Mouse (Mus musculus) induced T-regulatory cell, adult 2 months (primary cell): Measurements from ENCODE around the gene Cpeb3.
"Not testable (repeated sequence)": the region's sequence is repeated elsewhere in the genome, so short reads cannot be mapped to it uniquely, and the experiment has no call there.

ENCODE experiments used
- DNase-seq: peaks from one replicate; pipeline ENCODE4 v3.0.0-alpha.2; 2012; ENCODE audit warnings: low read depth

Cpeb3 gene

DNA sequence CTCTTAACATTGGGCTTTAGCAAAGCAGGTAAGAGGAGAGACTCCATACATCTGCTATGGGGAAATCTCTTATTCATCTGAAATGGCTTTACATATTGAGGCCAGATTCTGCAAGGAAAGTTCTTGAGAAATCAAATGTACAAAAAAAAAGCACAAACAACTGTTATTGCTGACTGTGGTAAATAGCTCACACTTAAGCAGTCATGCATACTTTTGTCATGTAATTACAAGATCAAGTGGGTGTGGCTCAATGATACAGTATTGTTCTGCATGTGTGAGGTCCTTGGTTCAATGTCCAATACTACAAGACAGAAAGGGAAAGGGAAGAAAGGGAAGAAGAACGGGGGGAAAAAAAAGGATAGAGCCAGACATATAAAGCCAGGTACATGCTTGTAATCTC, 62.6 kb downstream of the Cpeb3 start:
- DNase-seq: no peak

DNA sequence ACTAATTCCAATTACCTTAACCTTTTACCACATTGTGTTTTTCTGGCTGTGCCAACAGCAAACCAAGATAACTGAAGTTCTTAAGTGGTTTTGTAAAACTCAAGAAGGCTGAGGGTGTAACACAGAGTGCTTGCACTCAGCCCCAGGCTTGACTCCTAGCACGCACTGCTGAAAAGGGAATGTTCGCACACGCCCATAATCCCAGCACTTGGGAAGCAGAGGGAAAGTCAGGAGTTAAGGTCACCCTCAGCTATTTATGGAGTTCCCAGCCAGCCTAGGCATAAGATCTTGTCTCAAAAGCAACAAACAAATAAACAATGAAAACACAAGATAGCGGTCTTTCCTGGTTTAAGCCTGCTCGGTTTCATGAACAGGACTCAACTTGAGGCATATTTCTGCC, 63.0 kb downstream of the Cpeb3 start:
- DNase-seq: no peak

DNA sequence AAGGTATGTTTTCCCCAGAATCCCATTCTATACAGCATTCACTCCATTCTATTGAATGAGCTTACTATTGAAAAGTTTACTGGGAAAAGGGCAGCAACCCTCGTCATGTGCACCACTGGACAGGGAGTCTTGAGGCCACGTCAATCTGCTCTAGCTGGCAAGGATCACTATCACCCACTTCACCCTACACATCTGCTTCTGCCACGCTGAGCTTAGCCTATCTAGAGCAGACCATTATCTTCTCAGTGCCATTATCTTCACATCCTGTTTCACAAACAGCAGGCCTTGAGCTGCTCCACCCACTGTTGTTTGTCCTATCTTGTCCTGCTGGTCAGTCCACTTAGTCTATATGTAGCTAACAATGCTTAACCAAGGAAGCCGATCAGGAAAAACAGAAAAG, 66.8 kb downstream of the Cpeb3 start:
- no peak for DNase-seq

DNA sequence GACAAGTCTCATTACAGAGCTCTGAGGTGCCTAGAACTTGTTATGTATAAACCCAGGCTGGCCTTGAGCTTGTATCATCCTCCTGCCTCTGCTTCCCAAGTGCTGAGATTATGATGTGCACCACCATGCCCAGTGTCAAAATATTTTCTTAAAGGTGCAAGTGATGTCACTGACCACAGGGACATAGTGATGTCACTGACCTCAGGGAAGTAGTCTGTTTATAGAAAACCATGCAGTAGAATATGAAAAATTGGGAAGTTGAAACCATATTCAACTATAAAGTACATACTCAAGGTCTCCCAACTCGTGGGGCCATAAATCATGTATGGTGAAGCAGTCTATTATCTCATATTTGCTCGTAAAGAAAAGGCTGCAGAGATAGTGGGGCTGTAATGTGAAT, 71.3 kb downstream of the Cpeb3 start:
- no peak for DNase-seq

DNA sequence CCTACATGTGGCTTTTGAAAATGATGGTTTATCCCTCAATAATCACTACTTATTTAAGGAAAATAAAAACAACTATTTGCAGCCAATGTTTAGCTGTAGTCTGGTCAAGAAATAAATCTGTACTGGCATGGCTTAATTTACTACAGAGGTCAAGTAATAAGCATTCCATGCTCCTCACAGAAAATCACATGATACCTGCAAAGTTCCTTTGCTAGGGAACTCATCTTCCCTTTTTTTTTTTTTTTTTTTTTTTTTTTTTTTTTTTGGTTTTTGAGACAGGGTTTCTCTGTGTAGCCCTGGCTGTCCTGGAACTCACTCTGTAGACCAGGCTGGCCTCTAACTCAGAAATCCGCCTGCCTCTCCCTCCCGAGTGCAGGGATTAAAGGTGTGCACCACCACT, 72.9 kb downstream of the Cpeb3 start:
- not testable (repeated sequence) for DNase-seq

DNA sequence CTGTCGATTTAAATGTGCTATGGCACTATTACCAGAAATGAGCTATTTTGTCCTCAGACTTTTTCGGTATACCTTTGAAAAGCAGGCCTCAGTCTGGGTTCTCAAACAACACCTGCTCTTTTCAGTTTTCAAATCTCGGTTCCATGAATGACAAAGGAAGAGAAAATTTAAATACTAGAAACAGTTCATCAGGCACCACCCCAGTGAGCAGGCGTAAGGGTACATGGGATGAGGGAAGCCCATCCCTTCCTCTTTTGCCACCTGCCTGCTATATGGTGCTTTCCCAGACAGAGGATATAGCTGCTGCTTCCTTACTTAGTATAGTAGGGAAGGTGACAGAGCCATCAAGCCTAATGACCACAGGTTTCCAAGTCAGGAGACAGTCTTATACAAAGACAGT, 74.7 kb downstream of the Cpeb3 start:
- no peak for DNase-seq

DNA sequence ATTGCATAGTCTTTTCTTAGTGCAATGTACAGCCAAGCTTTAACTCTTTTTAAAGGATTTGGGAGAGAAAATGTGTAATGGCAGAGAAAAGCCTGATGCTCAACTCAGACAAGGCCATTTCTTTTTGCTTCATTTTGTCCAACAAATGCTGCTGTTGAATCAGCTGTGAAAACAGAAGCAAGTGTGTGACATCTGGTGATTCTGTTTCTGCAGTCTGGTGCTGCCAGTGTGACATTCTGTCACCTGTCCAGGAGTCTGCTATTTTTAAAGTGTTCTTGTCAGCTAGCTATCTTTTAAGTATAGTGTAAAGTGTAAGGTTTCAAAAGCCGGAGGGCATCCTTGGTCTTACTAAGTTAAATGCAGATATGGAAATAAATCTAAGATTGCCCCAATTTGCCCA, 76.7 kb downstream of the Cpeb3 start:
- DNase-seq: no peak

DNA sequence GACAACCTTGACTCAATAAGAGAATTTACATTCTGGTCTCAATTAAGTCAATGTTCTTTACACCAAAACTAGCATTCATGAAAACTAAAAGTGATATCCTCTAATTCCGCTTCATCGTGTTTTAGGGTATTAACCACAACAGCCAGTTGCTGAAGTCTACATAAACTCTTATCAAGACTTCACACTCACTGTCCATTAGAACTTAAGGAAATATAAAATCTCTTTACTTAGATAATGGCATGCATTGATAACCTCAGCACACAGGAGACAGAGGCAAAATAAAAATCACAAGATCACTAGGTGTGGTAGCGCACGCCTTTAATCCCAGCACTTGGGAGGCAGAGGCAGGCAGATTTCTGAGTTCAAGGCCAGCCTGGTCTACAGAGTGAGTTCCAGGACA, 79.9 kb downstream of the Cpeb3 start:
- DNase-seq: no peak

DNA sequence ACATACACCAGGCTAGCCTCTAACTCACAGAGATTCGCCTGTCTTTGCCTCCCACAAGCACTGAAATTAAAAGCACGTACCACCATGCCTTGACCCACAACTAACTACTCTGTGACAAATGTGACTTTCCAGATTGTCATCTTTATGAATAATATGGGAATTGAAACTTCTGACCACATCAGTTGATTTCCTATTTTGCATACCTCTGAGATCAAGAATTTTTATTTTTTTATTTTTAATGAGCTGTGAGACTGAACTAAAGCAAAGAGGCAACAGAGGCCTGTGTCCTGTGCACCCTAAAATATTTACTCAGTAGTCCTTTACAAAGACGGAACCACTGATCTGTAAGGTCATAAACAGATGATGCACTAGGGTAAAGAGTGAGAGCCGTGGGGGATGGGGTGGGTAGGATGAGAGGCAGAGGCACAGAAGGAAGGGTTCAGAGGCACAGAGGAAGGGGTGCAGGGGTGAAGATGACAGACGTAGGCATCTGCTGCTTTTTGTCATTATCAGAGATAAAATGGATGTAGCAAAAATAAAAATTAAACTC, 81.3 kb downstream of the Cpeb3 start:
- no peak for DNase-seq

DNA sequence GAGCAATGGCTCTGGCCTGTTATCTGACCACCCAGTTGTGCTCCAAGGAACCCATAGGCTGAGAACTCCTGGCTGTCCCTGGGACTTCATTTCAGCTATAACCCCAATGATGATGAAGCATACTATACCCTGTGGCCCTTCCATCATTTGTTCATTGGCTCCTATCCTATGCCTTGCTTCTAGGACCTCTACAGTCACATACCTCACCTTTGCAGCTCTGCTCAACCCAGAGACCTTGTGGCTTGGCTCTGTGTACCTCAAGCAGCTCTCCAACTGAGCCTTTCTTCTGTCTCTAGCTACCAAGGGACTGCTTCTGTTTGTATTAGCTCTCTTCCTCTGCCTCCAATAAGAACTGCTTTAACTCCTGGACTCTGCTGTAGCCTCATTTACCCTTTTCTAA, 83.4 kb downstream of the Cpeb3 start:
- no peak for DNase-seq

DNA sequence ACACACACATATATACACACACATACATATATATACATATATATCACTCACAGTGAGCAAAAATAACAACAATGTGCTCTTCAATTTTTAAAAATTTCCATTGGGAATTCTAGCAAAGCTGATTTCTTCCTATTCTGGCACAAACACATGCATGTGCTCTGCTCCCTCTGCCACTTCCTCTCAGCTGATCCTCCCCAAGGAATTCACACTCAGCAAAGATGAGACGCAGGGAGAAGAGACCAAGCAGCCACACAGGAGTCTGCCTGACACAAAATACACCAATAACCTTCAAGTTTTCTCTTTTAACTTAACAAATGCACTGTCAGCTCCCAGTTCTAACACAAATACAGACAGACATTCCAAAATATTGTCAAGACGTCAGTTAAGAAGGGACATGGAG, 89.1 kb downstream of the Cpeb3 start:
- DNase-seq: no peak

DNA sequence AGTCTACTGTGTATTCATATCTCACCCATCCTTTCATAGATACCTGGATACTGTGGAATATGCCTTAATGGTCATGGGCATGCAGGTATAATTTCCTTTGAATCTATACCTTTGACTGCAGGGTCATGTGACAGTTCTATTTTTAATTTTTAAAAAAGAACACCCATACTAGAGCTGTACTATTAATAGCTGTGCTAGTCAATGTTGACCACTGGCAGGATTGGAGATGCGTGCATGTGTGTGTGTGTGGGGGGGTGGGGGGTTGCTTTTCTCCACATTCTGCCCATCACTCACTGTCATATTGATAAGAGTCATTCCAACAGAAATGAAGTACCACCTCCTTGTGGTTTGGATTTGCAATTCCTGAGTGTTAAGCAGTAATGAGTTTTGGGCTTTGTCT, 92.6 kb downstream of the Cpeb3 start:
- no peak for DNase-seq

DNA sequence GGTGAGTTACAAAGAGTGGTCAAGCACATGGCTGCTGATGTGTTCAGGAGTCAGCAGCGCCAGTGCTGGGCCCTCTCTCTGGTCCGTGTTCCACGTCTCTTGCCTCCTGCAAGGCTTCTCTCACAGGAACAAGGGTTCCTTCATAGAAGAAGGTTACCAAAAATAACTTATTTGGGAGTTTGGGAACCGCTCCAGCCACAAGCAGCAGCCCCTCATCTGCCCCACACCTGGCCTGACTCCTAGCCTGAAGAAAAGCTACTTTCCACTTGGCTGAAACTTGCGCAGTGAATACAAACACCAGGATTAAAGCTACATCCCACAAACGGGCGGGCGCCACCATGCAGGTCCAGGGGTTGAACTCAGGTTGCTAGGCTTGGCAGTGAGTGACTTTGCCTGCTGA, 93.0 kb downstream of the Cpeb3 start:
- no peak for DNase-seq

DNA sequence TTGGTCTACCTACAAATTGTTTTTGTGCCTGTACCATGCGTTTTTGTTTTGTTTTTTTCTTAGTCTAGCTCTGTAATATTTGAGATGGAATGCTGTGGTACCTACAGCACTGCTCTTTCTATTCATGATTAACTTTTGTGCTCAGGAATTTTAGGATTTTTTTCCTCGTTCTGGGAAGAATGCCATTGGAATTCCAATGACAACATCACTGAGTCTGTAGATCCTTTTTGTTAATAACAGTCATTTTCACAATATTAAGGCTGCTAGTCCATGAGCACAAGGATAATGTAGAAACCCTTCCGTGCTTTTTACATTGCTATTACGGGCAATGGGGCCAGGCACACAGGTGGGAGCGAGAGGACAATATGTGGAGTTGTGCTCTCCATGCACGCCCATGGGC, 96.6 kb downstream of the Cpeb3 start:
- no peak for DNase-seq

DNA sequence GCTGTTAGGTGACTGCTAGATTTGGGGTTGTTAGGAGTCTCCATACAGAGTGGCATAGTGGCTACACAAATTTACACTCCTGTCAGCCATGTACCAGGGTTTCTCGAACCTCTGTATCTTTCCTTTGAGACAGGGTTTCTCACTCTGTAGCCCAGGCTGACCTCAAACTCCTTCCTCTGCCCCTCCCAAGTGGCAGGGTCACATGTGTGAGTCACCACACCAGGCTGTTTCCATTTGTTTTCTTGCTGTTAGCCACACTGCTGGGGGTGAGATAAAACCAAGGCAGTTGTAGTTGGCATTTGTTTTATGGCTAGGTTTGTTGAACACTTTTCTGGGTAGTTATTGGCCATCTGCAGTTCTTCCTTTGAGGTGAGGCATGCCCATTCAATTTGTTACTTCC, 97.9 kb downstream of the Cpeb3 start:
- peak; percentile 4 for DNase-seq

DNA sequence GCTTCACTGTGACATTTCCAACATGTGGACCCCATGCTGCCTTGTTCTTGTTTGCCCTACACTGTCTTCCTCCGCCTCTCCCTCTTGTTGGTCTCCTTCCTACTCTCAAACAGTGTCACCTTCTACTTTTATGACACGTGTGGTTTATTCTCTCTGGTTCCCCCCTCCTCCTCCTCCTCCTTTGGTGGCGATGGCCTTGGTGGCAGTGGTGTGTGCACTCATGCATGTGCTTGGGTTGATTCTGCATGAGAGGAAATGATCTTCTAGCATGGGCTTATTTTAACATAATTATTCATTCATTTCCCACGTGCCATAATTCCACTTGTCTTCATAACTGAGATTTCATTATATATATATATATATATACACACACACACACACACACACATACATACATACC, 98.5 kb downstream of the Cpeb3 start:
- no peak for DNase-seq

DNA sequence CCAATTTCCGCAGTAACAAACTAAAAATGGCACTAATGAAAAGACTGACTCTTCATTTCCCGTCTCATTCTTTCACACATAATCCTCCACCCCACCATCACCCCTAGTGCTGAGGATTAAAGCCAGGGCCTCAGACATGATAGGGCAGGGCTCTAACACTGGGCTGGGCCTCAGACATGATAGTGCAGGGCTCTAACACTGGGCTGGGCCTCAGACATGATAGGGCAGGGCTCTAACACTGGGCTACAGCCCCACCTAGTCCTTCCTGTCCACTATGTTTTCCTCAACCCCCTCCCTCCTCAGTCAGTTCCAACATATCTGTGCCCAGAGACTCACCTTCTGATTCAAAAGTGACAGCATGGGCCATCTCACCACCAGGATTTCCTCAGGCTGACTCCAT, 107.7 kb downstream of the Cpeb3 start:
- no peak for DNase-seq

DNA sequence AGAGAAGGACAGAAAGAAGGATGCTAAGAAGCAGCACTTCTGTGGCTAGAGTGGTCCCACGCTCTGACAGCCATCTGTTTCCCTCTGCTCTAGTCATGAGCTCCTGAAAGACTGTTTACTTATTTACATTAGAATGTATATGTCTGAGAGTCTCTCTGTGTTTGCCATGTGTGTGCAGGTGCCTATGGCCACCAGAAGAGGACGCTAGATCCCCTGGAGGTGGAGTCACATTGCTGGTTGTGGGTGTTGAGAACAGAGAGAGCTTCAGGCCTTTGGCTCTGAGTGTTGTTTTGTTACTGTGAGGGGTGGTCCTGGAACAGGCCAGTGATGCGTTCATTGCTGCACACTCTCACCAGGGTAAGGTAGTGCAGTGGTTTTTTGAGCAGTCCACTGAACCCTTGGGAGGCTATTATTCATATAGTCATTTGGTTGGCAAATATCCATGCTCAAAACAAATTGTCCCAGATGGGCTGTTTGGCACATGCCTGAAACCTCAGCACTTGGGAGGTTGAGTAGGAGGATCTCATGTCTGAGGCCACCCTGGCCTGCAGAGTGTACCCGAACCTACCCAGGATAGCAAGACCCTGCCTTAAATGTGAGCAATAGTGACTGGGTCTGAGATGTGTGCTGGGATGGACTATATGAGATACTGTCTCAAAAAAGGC, 112.6 kb downstream of the Cpeb3 start:
- no peak for DNase-seq

DNA sequence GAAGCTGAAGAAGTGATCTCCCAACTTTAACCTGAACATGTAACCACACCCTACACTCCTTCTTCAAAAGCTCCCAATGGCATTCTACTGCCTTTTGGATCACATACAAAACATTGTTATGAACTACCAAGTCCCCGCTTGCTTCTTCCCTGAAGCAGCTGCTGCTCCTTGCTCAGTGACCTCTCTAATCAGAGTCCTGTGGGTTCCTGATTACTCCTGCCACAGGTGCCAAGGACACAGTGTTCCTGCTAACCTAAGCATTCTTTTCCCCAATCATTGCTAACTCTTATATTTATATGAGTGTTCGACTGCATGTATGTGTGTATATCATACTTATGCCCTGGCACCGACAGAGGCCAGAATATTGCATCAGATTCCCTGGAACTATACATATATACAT, 115.2 kb downstream of the Cpeb3 start:
- no peak for DNase-seq

DNA sequence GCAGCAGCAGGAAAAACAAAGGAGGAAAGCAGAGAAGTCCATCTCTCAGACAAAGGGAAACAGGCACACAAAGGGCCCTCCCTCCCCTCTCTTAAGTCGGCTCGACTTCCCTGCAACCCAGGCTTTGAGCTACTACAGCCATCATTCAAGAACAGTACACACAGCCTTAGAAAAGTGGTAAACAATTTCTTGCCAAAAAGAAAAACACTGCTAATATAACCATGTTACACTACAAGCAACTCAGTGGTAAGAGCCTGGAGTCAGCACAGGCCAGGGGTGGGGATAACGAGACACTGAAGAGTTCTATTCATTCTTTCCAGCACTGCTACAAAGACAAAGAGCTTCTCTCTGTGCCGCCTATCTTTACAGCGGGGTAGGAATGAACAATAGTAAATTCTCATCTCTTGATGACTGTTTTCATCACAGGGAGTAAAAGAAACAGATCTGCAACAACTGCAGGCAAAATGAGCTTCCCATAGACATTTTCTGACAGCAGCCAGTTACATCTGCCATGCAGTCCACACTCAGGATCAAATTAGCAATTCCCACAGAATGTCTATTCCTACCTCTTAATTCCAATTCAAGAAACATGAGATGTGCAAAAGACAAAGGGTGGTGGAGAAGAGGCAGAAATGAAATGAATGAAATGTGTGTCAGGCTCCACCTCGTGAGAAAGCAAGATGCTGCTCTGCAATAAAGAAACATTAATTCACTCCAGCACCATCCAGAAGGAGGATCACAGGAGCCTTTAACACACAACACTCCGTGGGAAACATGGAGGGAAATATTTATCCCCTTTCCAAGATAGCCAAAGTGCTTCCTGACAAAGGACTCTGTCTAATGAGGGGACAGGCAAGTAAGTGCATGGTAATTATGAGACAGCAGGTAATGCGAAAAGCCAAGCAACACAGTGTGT, 118.0 kb downstream of the Cpeb3 start:
- DNase-seq: no peak

DNA sequence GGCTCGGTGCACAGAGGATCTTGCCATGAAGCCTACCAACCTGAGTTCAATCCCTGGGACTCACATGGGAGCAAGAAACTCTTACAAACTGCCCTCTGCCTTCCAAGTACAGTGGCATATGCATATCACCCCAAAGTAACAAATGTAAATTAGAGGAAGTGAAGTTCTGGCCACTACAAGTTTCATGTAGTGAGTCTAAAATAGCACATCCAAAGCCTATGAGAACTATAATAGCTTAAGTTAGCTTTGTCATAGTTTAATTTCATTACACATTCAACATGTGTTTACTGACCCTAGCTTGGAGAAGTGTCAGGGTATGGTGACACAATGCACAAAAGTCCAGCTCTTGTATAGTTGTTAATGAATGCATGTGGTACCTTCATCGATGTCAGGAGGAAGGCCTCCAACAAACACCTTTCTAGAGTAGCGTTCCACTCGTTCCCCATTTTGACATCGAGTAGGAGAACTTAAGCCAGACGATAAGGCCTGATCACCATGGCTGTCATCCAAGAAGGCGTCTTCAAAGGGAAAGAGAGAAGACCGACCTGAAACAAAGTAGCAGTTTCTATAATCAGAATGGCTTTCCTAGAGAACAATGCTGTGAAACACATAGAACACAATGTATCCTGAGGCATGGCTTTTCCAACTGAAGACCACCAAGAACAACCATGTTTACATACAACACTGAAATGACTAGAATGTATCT, 120.2 kb downstream of the Cpeb3 start:
- DNase-seq: no peak

DNA sequence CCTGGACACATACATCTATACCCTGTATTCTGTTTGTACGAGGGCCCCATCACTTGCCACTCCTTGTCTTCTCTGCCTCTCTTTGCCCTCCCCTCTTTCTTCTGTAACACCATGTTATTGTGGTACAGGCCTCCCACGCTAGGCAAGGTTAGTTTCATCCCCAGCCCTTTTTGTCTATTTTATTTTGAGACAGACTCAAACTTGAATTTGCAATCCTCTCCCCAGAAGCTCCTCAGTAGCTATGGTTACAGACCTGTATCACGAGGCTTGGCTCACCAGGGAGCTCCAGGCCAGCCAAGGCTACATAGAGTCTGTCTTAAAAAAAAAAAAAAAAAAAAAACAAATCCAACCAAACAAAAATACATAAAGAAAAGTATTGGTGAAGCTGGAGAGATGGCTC, 123.9 kb downstream of the Cpeb3 start:
- no peak for DNase-seq

DNA sequence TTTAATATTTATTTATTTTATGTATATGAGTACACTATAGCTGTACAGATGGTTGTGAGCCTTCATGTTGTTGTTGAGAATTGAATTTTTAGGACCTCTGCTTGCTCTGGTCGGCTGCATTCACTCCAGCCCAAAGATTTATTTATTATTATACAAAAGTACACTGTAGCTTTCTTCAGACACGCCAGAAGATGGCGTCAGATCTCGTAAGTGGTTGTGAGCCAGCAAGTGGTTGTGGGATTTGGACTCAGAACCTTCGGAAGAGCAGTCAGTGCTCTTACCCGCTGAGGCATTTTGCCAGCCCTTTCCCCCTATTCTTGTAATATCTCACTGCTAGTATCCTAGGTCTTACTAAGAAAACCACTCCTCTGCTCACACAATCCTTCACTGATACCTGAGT, 126.9 kb downstream of the Cpeb3 start:
- no peak for DNase-seq
